Mouse (Mus musculus) midbrain, embryonic 10.5 days (tissue): ENCODE results near the gene Cdk19. TPM values are rescaled to one million over a fixed set of nuclear protein-coding genes. Genes with fewer than 3 reads are reported as not detected.
A peak's percentile ranks its signal among the peaks of the same experiment; 100 is the strongest.
"Not testable (repeated sequence)": the region's sequence is repeated elsewhere in the genome, so short reads cannot be mapped to it uniquely, and the experiment has no call there.

Source experiments
- DNase-seq: peaks from one replicate; pipeline ENCODE4 v3.0.0-alpha.2; 2017; ENCODE audit warnings: low spot score
- H3K27ac ChIP-seq: fragments of 300-500 bp; sonication (generic); replicated peaks from 2 replicates; pipeline ENCODE4 v1.5.1; 2016; ENCODE audit warnings: mild to moderate bottlenecking
- H3K27me3 ChIP-seq: fragments of 300-500 bp; sonication (generic); 2 replicates; pipeline ENCODE4 v1.6.1; 2016; ENCODE audit warnings: low read depth, mild to moderate bottlenecking; ENCODE audit not compliant: poor library complexity, severe bottlenecking
- H3K36me3 ChIP-seq: fragments of 300-500 bp; sonication (generic); 2 replicates; pipeline ENCODE4 v1.6.1; 2016; ENCODE audit warnings: mild to moderate bottlenecking, moderate library complexity
- H3K4me1 ChIP-seq: fragments of 300-500 bp; sonication (generic); 2 replicates; pipeline ENCODE4 v1.6.1; 2016
- H3K4me3 ChIP-seq: fragments of 300-500 bp; sonication (generic); 2 replicates; pipeline ENCODE4 v1.5.1; 2016; ENCODE audit warnings: mild to moderate bottlenecking, moderate library complexity
- H3K9me3 ChIP-seq: fragments of 300-500 bp; sonication (generic); replicated peaks from 2 replicates; pipeline ENCODE4 v1.6.1; 2016; ENCODE audit warnings: mild to moderate bottlenecking
- WGBS: fragments of 180-500 bp; shearing (Covaris S2); methylation state at CpG from one replicate; pipeline ENCODE4 v1.1.7; 2016; 5-methylcytosine and 5-hydroxymethylcytosine counted together
- polyA plus RNA-seq: library from polyadenylated mRNA; unstranded; fragments of >200 nt; fragmentation: Nextera tagmentation; extraction: Ambion mirVana; gene quantifications from 2 replicates; pipeline ENCODE4 v1.2.1, GENCODE M21; 2016

Cdk19 gene
- polyA plus RNA-seq, 1 experiment from 2014 or later: 4.1 TPM

DNA sequence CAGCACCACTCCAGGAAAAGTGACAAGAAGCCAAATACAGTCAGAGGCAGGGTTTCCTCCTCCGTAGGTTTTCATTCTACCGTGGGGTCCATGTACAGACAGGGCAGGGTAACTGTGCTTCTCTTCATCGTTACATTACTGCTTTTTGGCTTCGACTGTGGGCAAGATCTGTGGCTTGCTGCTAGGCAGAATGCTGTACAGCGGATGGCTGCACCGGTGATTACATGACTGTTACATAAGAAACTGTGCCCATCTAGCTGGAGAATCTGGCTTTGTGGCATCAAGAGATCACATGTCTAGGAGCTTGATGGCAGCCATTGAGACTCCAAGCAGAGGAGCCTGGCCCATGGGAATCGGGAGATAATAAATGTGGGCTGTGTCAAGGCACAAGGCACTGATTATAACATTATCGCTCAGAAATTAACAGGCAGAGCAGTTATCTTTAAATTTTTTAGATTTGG lies 187.0 kb downstream of the Cdk19 start:
- H3K36me3 ChIP-seq: no peaks in the 10 kb centered on the region
- H3K4me1 ChIP-seq: peaks cover 35% of the 10 kb centered on the region
- no peak overlapping the region for H3K27ac ChIP-seq
- no peaks in the 10 kb centered on the region for H3K27me3 ChIP-seq
- WGBS: 89% methylated on average over 8 of the region's 8 CpGs
- H3K4me3 ChIP-seq: no peak overlapping the region
- no peak for DNase-seq
- H3K9me3 ChIP-seq: no peaks in the 10 kb centered on the region

DNA sequence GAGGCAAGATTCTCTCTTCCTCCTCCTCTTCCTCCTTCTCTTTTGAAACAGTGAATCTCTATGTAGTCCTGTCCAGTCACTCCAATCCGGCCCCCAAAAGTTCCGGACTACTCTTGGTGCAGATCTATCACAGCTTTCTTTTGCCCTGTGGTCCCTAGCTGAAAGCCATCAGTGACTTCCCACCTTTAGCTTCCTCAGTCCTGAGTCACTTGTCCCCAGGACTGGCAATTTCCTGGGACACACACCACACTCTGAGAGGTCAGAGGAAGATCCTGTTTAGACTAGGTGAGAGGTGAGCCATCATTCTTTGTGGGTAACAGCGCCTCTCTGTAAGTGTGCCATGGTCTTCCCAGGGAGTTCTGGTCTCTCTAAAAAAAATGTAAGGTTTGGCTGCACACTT lies 187.6 kb downstream of the Cdk19 start:
- H3K4me1 ChIP-seq: peaks cover 29% of the 10 kb centered on the region
- no peaks in the 10 kb centered on the region for H3K9me3 ChIP-seq
- no peak overlapping the region for H3K4me3 ChIP-seq
- 78% methylated on average over 3 of the region's 3 CpGs for WGBS
- no peak for DNase-seq
- no peaks in the 10 kb centered on the region for H3K27me3 ChIP-seq
- H3K27ac ChIP-seq: no peak overlapping the region
- no peaks in the 10 kb centered on the region for H3K36me3 ChIP-seq

DNA sequence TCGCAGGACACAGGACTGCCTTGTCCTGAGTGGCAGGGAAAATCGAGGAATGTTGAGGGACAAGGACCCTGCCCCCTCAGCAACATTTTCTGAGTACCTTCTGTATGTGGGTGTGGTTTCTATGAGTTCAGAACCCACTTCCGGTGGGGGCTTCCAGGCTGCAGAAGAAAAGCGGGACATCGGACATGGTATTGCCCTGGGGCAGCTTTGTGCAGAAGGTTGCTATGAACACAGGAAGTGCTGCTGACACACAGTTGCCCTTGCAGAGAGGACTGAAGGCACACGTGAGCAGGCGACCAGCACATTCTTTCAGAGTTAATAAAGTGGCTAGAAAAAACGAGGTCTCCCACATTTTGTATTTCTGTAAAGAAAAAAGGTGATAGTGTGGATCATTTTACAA lies 188.2 kb downstream of the Cdk19 start:
- no peaks in the 10 kb centered on the region for H3K9me3 ChIP-seq
- H3K36me3 ChIP-seq: no peaks in the 10 kb centered on the region
- no peak for DNase-seq
- H3K4me3 ChIP-seq: no peak overlapping the region
- no peak overlapping the region for H3K27ac ChIP-seq
- H3K4me1 ChIP-seq: peaks cover 23% of the 10 kb centered on the region
- no peaks in the 10 kb centered on the region for H3K27me3 ChIP-seq
- WGBS: 73% methylated on average over 8 of the region's 8 CpGs

DNA sequence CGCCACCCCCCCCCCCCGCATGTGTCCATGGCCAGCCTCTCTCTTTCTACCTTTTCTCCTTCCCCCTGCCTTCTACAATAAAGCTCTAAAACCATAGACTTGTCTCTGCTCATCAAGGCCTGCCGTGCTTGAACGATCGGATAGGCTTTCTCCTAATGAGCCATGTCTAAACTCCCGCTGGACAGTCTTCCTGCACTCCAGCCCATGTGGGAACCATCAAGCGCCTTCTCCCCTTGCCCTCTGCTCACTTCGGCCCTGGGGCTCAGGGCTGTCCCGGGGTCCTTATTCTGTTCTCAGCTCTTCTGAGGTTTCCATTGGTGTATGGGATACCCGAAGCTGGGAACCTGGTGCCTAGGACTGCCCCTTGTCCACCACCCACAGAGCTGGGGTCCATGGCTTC lies 189.3 kb downstream of the Cdk19 start:
- 64% methylated on average over 8 of the region's 10 CpGs for WGBS
- Histone ChIP-seq H3K4me3 (no peak overlapping the region), H3K36me3 (no peaks in the 10 kb centered on the region)

DNA sequence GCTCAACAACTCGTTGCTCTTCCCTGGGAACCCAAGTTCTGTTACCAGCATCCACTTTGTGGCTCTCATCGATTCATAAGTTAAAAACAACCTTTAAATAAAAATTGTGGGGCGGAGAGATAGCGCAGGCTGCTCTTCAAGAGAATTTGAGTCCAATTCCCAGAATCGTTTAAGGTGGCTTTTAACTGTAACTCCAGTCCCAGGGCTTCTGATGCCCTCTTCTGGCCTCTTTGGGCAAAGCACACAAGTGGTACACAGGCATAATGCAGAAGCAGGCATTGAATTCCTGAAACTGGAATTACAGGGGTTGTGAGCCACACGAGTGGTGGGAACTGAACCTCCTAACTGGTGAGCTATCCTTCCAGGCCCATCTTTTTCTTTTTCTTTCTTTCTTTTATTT lies 190.3 kb downstream of the Cdk19 start:
- Histone ChIP-seq H3K27ac (no peak overlapping the region), H3K36me3 (no peaks in the 10 kb centered on the region), H3K27me3 (no peaks in the 10 kb centered on the region), H3K4me3 (no peak overlapping the region), H3K4me1 (peaks cover 8% of the 10 kb centered on the region; the same call in 1 of the 2 replicates), H3K9me3 (peaks cover 7% of the 10 kb centered on the region; the same call in 1 of the 2 replicates)
- peak; percentile 43 for DNase-seq
- 65% methylated on average over 6 of the region's 6 CpGs for WGBS

More for the DNA sequence above, 189.3 kb downstream of the Cdk19 start:
- peaks cover 7% of the 10 kb centered on the region; the same call in 1 of the 2 replicates for H3K9me3 ChIP-seq
- H3K27me3 ChIP-seq: no peaks in the 10 kb centered on the region
- no peak overlapping the region; the same call in 1 of the 2 replicates for H3K27ac ChIP-seq
- H3K4me1 ChIP-seq: peaks cover 12% of the 10 kb centered on the region
- no peak for DNase-seq

DNA sequence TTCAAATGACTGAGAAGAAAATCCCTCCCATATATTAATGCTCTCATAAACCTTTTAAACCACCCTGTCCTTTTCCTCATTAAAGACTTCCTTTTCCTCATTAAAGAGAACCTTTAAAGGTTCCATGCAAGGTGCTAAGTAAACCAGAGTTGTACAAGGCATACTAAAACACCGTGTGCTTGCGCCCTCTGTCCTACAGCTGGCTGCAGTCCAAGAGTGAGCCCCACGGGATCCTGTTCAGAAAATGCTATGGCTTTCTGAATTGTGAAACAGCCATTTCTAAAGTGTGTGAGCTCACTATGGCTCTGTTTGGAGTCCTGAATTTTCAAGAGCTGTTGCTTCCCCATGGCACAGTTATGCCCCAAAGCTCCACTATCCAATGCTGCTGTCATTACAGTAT lies 191.3 kb downstream of the Cdk19 start:
- no peaks in the 10 kb centered on the region for H3K27me3 ChIP-seq
- WGBS: 86% methylated on average over 3 of the region's 3 CpGs

DNA sequence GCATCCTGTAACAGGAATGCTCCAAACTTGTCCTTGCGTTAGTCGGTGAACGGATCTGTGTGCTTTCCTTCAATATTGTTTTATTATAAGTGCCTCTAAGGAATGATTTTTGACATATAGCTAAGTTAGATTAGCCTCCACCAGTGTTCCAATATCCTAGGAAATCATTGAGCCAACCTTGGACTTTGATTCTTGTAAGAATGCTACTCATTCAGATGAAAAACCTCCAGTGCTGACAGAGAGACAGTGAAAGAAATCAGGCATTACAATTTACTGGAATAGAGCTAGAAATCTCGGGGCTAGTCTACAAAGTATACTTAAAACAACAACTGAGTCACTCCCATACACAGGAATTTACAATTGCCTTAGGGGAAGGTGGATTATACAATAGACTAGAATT lies 193.2 kb downstream of the Cdk19 start:
- not testable (repeated sequence) for H3K27me3 ChIP-seq, H3K9me3 ChIP-seq, H3K4me1 ChIP-seq, H3K4me3 ChIP-seq, H3K36me3 ChIP-seq, H3K27ac ChIP-seq, DNase-seq
- 96% methylated on average over 4 of the region's 4 CpGs for WGBS

More for the DNA sequence above, 191.3 kb downstream of the Cdk19 start:
- Histone ChIP-seq H3K27ac (no peak overlapping the region), H3K36me3 (no peaks in the 10 kb centered on the region), H3K9me3 (peaks cover 7% of the 10 kb centered on the region; the same call in 1 of the 2 replicates), H3K4me3 (no peak overlapping the region), H3K4me1 (peaks cover 8% of the 10 kb centered on the region; the same call in 1 of the 2 replicates)
- no peak for DNase-seq

Other genes starting within 250 kb of the Cdk19 start
- gene Slc16a10, start 197.3 kb upstream of the Cdk19 start, polyA plus RNA-seq: 5.0 and 6.4 TPM in 2 replicates
- 83.5 and 91.9 TPM in 2 replicates for gene Rpf2, start 92.5 kb upstream of the Cdk19 start, polyA plus RNA-seq
- gene Gtf3c6, start 81.5 kb upstream of the Cdk19 start, polyA plus RNA-seq: 127 and 140 TPM in 2 replicates
- gene Amd1, start 37.4 kb upstream of the Cdk19 start, polyA plus RNA-seq: 73.2 and 85.1 TPM in 2 replicates
- gene Slc22a16, start 230.8 kb downstream of the Cdk19 start, polyA plus RNA-seq: not detected in 2 replicates